Mouse (Mus musculus): ENCODE measurements around the gene Zbtb20. TPM values are rescaled to one million over a fixed set of nuclear protein-coding genes. Genes with fewer than 3 reads are reported as not detected.
"Not testable (repeated sequence)": the region's sequence is repeated elsewhere in the genome, so short reads cannot be mapped to it uniquely, and the experiment has no call there.

Zbtb20 gene
- polyA plus RNA-seq, 1 experiment from 2014 or later = 18.4 TPM

DNA sequence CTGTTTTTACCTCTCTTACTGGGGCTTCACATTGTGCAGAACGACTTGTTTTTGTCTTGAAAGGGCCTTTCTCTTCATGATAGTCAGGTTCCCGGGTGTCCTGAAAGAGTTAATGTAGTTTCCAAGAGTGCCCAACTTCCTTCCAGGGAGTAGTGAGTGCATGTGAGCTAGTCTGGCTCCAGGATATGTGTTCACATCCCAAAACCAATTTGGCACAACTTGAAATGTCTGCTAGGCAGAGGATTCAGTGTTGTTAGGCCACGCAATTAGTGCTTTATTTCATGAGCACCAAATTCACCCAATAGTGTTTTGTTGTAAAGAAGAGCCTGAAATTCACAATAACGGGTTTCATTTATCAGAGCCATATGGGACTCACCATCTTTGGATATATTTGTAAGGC is 45.8 kb downstream of the Zbtb20 start:
- H3K9ac ChIP-seq (ENCODE audit: low read depth, low read length) = no peak overlapping the region
- no peaks in the 10 kb centered on the region for H3K27me3 ChIP-seq (replicated peaks; ENCODE audit: control insufficient read depth, insufficient read depth, low read length)
- H3K36me3 ChIP-seq (ENCODE audit: control insufficient read depth, insufficient read depth, low read length) = no peaks in the 10 kb centered on the region
- H3K27ac ChIP-seq (ENCODE audit: low read length) = no peak overlapping the region
- H3K4me1 ChIP-seq (ENCODE audit: control insufficient read depth, insufficient read depth, low read length) = no peaks in the 10 kb centered on the region
- no peaks in the 10 kb centered on the region for H3K9me3 ChIP-seq (ENCODE audit: control insufficient read depth, low read length)
- ATAC-seq = no peak
- WGBS = 67% methylated on average over 4 of the region's 4 CpGs
- no peak overlapping the region for H3K4me3 ChIP-seq (ENCODE audit: low read length)
- H3K4me2 ChIP-seq (ENCODE audit: low read depth, low read length) = no peak overlapping the region

DNA sequence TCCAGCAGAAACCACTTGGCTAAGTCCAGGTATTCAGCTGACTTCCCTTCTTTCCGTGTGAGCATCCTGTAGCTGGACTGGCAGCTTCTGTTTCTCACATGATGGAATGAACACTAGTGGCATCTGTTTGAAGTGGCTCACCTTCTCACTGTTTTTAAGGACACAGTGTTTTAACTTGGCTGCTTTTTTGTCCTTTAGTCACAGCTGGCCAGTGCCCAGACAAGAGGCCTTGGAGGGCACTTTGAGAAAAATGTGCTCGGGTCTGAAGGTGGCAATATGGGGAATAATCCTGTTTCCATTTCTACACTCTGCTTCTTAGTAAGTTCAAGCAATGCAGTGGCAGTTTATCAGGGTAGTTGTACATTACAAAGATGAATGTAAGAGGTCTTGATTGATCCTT is 62.5 kb downstream of the Zbtb20 start:
- H3K9me3 ChIP-seq (ENCODE audit: control insufficient read depth, low read length) = no peaks in the 10 kb centered on the region
- no peak overlapping the region for H3K4me2 ChIP-seq (ENCODE audit: low read depth, low read length)
- no peak overlapping the region for H3K9ac ChIP-seq (ENCODE audit: low read depth, low read length)
- no peak overlapping the region for H3K4me3 ChIP-seq (ENCODE audit: low read length)
- H3K36me3 ChIP-seq (ENCODE audit: control insufficient read depth, insufficient read depth, low read length) = no peaks in the 10 kb centered on the region
- H3K27me3 ChIP-seq (replicated peaks; ENCODE audit: control insufficient read depth, insufficient read depth, low read length) = no peaks in the 10 kb centered on the region
- no peak overlapping the region for H3K27ac ChIP-seq (ENCODE audit: low read length)
- 81% methylated on average over 2 of the region's 2 CpGs for WGBS
- no peak for ATAC-seq
- no peaks in the 10 kb centered on the region for H3K4me1 ChIP-seq (ENCODE audit: control insufficient read depth, insufficient read depth, low read length)

GRCm38 (mm10) chr16:42947016-42947415 is 71.3 kb downstream of the Zbtb20 start:
- WGBS = 61% methylated on average over 4 of the region's 4 CpGs
- H3K9me3 ChIP-seq (ENCODE audit: control insufficient read depth, low read length) = no peaks in the 10 kb centered on the region
- no peaks in the 10 kb centered on the region for H3K4me1 ChIP-seq (ENCODE audit: control insufficient read depth, insufficient read depth, low read length)
- ATAC-seq = no peak
- H3K27ac ChIP-seq (ENCODE audit: low read length) = no peak overlapping the region
- no peak overlapping the region for H3K9ac ChIP-seq (ENCODE audit: low read depth, low read length)
- no peaks in the 10 kb centered on the region for H3K36me3 ChIP-seq (ENCODE audit: control insufficient read depth, insufficient read depth, low read length)
- no peaks in the 10 kb centered on the region for H3K27me3 ChIP-seq (replicated peaks; ENCODE audit: control insufficient read depth, insufficient read depth, low read length)
- no peak overlapping the region for H3K4me3 ChIP-seq (ENCODE audit: low read length)
- H3K4me2 ChIP-seq (ENCODE audit: low read depth, low read length) = no peak overlapping the region

DNA sequence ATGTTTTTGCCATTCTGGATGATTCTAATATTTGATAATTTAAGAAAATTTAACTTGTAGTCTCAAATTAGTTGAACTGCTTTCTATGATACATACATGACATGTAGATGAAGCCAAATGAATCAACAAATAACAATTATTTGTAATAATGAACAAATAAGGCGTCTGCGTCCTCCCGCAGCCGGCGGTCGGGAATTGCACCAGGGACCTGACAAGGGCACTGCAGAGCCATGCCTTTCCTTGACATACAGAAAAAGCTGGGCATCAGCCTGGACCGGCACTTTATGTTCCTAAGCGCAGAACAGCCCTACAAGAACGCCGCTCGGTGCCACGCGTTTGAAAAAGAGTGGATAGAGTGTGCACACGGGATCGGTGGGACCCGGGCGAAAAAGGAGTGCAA is 79.7 kb downstream of the Zbtb20 start:
- not testable (repeated sequence) for H3K4me2 ChIP-seq (ENCODE audit: low read depth, low read length); H3K27me3 ChIP-seq (replicated peaks; ENCODE audit: control insufficient read depth, insufficient read depth, low read length); ATAC-seq; H3K36me3 ChIP-seq (ENCODE audit: control insufficient read depth, insufficient read depth, low read length); H3K27ac ChIP-seq (ENCODE audit: low read length); H3K9ac ChIP-seq (ENCODE audit: low read depth, low read length); H3K9me3 ChIP-seq (ENCODE audit: control insufficient read depth, low read length); H3K4me1 ChIP-seq (ENCODE audit: control insufficient read depth, insufficient read depth, low read length); H3K4me3 ChIP-seq (ENCODE audit: low read length)
- 95% methylated on average over 17 of the region's 17 CpGs for WGBS

- Histone ChIP-seq H3K4me1 (ENCODE audit: control insufficient read depth, insufficient read depth, low read length) (no peaks in the 10 kb centered on the region), H3K4me2 (ENCODE audit: low read depth, low read length) (no peak overlapping the region), H3K36me3 (ENCODE audit: control insufficient read depth, insufficient read depth, low read length) (no peaks in the 10 kb centered on the region), H3K9ac (ENCODE audit: low read depth, low read length) (no peak overlapping the region), H3K27ac (ENCODE audit: low read length) (no peak overlapping the region), H3K9me3 (ENCODE audit: control insufficient read depth, low read length) (no peaks in the 10 kb centered on the region), H3K4me3 (ENCODE audit: low read length) (no peak overlapping the region), H3K27me3 (replicated peaks; ENCODE audit: control insufficient read depth, insufficient read depth, low read length) (no peaks in the 10 kb centered on the region)
- WGBS = 85% methylated on average over 2 of the region's 2 CpGs
- ATAC-seq = no peak
These were observed 97.2 kb downstream of the Zbtb20 start for GRCm38 (mm10) chr16:42972872-42973271.

DNA sequence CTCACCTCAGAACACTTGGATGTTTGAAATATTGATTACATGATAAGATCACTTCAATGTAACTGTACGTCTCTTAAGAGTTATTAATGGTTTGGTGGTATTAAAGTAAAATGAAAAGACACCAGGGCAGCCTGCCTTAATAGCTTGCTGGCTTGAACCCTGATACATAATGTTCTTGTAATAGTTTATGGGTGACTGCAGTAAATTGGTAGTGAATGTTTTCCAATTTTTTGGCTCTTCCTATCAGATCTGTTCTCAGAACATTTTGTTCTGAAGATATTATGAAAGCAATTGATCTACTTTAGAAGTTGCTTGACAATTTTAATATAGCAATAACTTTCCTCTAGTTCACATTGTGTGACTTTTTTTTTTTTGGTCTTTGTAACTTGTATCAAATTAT is 123.2 kb downstream of the Zbtb20 start:
- Histone ChIP-seq H3K4me3 (ENCODE audit: low read length) (no peak overlapping the region), H3K4me2 (ENCODE audit: low read depth, low read length) (no peak overlapping the region), H3K4me1 (ENCODE audit: control insufficient read depth, insufficient read depth, low read length) (no peaks in the 10 kb centered on the region), H3K36me3 (ENCODE audit: control insufficient read depth, insufficient read depth, low read length) (no peaks in the 10 kb centered on the region), H3K27ac (ENCODE audit: low read length) (no peak overlapping the region), H3K9me3 (ENCODE audit: control insufficient read depth, low read length) (no peaks in the 10 kb centered on the region), H3K27me3 (replicated peaks; ENCODE audit: control insufficient read depth, insufficient read depth, low read length) (no peaks in the 10 kb centered on the region), H3K9ac (ENCODE audit: low read depth, low read length) (no peak overlapping the region)
- 51% methylated on average over 1 of the region's 1 CpGs for WGBS
- no peak for ATAC-seq

- no peaks in the 10 kb centered on the region for H3K9me3 ChIP-seq (ENCODE audit: control insufficient read depth, low read length)
- H3K36me3 ChIP-seq (ENCODE audit: control insufficient read depth, insufficient read depth, low read length) = no peaks in the 10 kb centered on the region
- no peaks in the 10 kb centered on the region for H3K4me1 ChIP-seq (ENCODE audit: control insufficient read depth, insufficient read depth, low read length)
- no peaks in the 10 kb centered on the region for H3K27me3 ChIP-seq (replicated peaks; ENCODE audit: control insufficient read depth, insufficient read depth, low read length)
- 82% methylated on average over 2 of the region's 2 CpGs for WGBS
- H3K4me2 ChIP-seq (ENCODE audit: low read depth, low read length) = no peak overlapping the region
- H3K4me3 ChIP-seq (ENCODE audit: low read length) = no peak overlapping the region
- H3K9ac ChIP-seq (ENCODE audit: low read depth, low read length) = no peak overlapping the region
- no peak overlapping the region for H3K27ac ChIP-seq (ENCODE audit: low read length)
- no peak for ATAC-seq
These were observed 150.7 kb downstream of the Zbtb20 start for GRCm38 (mm10) chr16:43026351-43026750.

GRCm38 (mm10) chr16:43029243-43029642 is 153.6 kb downstream of the Zbtb20 start:
- no peak for ATAC-seq
- no peak overlapping the region for H3K9ac ChIP-seq (ENCODE audit: low read depth, low read length)
- no peaks in the 10 kb centered on the region for H3K9me3 ChIP-seq (ENCODE audit: control insufficient read depth, low read length)
- no peak overlapping the region for H3K27ac ChIP-seq (ENCODE audit: low read length)
- no peak overlapping the region for H3K4me3 ChIP-seq (ENCODE audit: low read length)
- H3K4me1 ChIP-seq (ENCODE audit: control insufficient read depth, insufficient read depth, low read length) = no peaks in the 10 kb centered on the region
- H3K27me3 ChIP-seq (replicated peaks; ENCODE audit: control insufficient read depth, insufficient read depth, low read length) = no peaks in the 10 kb centered on the region
- H3K36me3 ChIP-seq (ENCODE audit: control insufficient read depth, insufficient read depth, low read length) = no peaks in the 10 kb centered on the region
- WGBS = 48% methylated on average over 3 of the region's 3 CpGs
- no peak overlapping the region for H3K4me2 ChIP-seq (ENCODE audit: low read depth, low read length)

- Histone ChIP-seq H3K27ac (ENCODE audit: low read length) (no peak overlapping the region), H3K27me3 (replicated peaks; ENCODE audit: control insufficient read depth, insufficient read depth, low read length) (no peaks in the 10 kb centered on the region), H3K4me1 (ENCODE audit: control insufficient read depth, insufficient read depth, low read length) (no peaks in the 10 kb centered on the region), H3K9ac (ENCODE audit: low read depth, low read length) (no peak overlapping the region), H3K36me3 (ENCODE audit: control insufficient read depth, insufficient read depth, low read length) (no peaks in the 10 kb centered on the region), H3K4me2 (ENCODE audit: low read depth, low read length) (no peak overlapping the region), H3K4me3 (ENCODE audit: low read length) (no peak overlapping the region), H3K9me3 (ENCODE audit: control insufficient read depth, low read length) (no peaks in the 10 kb centered on the region)
- no peak for ATAC-seq
- WGBS = 54% methylated on average over 6 of the region's 6 CpGs
These were observed 160.0 kb downstream of the Zbtb20 start for GRCm38 (mm10) chr16:43035709-43036108.

DNA sequence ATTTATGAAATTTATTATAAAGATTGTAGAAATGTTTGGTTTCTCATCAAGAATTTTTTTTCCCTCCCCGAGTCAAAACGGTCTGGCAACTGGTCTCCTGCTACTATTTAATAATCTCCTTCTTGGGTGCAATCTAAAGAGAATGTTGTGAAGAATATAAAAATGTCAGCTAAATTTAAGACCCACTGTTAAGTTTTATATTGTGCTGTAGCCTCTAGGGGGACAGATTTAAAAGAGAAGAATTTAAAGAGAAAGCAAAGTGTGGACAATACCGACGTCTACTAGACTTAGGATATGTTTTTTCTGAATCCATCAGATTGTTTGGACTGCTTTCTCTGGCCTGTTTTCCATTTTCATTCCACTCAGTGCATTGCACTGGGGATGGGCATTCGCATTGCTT is 160.8 kb downstream of the Zbtb20 start:
- ATAC-seq = no peak
- Histone ChIP-seq H3K4me3 (ENCODE audit: low read length) (no peak overlapping the region), H3K36me3 (ENCODE audit: control insufficient read depth, insufficient read depth, low read length) (no peaks in the 10 kb centered on the region), H3K27me3 (replicated peaks; ENCODE audit: control insufficient read depth, insufficient read depth, low read length) (no peaks in the 10 kb centered on the region), H3K27ac (ENCODE audit: low read length) (no peak overlapping the region), H3K4me1 (ENCODE audit: control insufficient read depth, insufficient read depth, low read length) (no peaks in the 10 kb centered on the region), H3K9me3 (ENCODE audit: control insufficient read depth, low read length) (no peaks in the 10 kb centered on the region), H3K9ac (ENCODE audit: low read depth, low read length) (no peak overlapping the region), H3K4me2 (ENCODE audit: low read depth, low read length) (no peak overlapping the region)
- WGBS = 69% methylated on average over 5 of the region's 5 CpGs

Data from intestine, embryonic 16.5 days (tissue).